Mouse (Mus musculus) brain, embryonic 14.5 days (tissue): ENCODE results near the gene Lamc1.

Source experiments
- CTCF ChIP-seq: fragments of 200-500 bp; IDR thresholded peaks from 2 replicates; pipeline ENCODE4 v1.5.1; 2012; ENCODE audit warnings: inconsistent platforms, mild to moderate bottlenecking, moderate library complexity, borderline replicate concordance; ENCODE audit not compliant: insufficient read depth, insufficient read length; ENCODE audit errors: extremely low read depth
- POLR2A ChIP-seq: fragments of 200-500 bp; IDR thresholded peaks from 2 replicates; pipeline ENCODE4 v1.6.1; 2012; ENCODE audit warnings: mild to moderate bottlenecking, inconsistent platforms, borderline replicate concordance; ENCODE audit not compliant: poor library complexity, insufficient read depth, insufficient read length, severe bottlenecking; ENCODE audit errors: extremely low read depth

DNA sequence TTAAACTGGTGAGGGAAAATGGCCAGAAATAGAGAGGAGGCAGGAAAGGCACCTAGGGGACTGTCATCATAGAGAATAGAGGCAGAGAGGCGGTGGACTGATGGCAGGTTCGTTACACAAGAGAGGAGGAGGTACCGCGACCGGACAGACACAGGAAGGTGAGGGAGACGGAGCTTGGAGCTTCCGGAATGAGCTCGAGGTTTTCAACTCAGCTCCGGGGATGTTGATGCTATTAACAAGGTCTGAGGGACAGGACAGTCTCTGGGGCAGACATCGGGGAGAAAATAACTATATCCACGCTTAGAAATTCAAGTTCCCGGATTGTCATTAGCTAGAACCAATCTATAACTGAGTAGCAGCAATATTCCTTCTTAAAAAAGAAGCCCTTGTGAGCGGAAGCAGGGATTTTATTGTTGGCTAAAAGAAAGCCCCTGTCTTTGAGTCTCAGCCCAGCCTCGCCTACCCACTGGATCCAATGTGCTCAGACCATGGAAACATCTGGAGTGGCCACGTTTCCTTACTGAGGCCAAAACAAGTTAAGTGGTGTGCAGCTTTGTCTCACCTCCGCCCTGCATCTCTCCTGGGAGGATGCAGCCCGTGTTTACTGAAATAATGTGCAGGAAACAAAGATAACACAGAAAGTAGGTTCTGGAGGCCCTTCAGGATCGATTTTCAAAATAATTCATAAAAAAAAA, 21.3 kb upstream of the Lamc1 start:
- no peak for TF ChIP-seq CTCF
- no peak for TF ChIP-seq POLR2A
